Mouse (Mus musculus) liver, embryonic 13.5 days (tissue): ENCODE measurements around the gene Srd5a3. TPM values are rescaled to one million over a fixed set of nuclear protein-coding genes. Genes with fewer than 3 reads are reported as not detected.
"Not testable (repeated sequence)": the region's sequence is repeated elsewhere in the genome, so short reads cannot be mapped to it uniquely, and the experiment has no call there.

Experiments
- ATAC-seq: fragments of 200-750 bp; cut with Nextera tagmentation; 2 replicates; pipeline ENCODE4 v1.8.0; 2017; ENCODE audit warnings: low read depth, mild to moderate bottlenecking, moderate number of reproducible peaks, moderate library complexity
- DNase-seq: peaks from one replicate; pipeline ENCODE4 v3.0.0; 2022
- H3K27ac ChIP-seq: fragments of 300-500 bp; sonication (generic); 2 replicates; pipeline ENCODE4 v1.5.1; 2015; ENCODE audit warnings: moderate library complexity, mild to moderate bottlenecking, inconsistent platforms
- H3K27me3 ChIP-seq: fragments of 300-500 bp; sonication (generic); 2 replicates; pipeline ENCODE4 v1.6.1; 2015; ENCODE audit warnings: mild to moderate bottlenecking, inconsistent platforms
- H3K36me3 ChIP-seq: fragments of 300-500 bp; sonication (generic); 2 replicates; pipeline ENCODE4 v1.6.1; 2015; ENCODE audit warnings: mild to moderate bottlenecking, inconsistent platforms
- H3K4me1 ChIP-seq: fragments of 300-500 bp; sonication (generic); replicated peaks from 2 replicates; pipeline ENCODE4 v1.6.1; 2015; ENCODE audit warnings: inconsistent platforms
- H3K4me2 ChIP-seq: fragments of 300-500 bp; sonication (generic); 2 replicates; pipeline ENCODE4 v1.6.1; 2015; ENCODE audit warnings: inconsistent platforms, mild to moderate bottlenecking, moderate library complexity
- H3K4me3 ChIP-seq: fragments of 300-500 bp; sonication (generic); replicated peaks from 2 replicates; pipeline ENCODE4 v1.5.1; 2015; ENCODE audit warnings: mild to moderate bottlenecking, inconsistent platforms
- H3K9ac ChIP-seq: fragments of 300-500 bp; sonication (generic); 2 replicates; pipeline ENCODE4 v1.6.1; 2015; ENCODE audit warnings: mild to moderate bottlenecking, inconsistent platforms
- H3K9me3 ChIP-seq: fragments of 300-500 bp; sonication (generic); replicated peaks from 2 replicates; pipeline ENCODE4 v1.6.1; 2016; ENCODE audit warnings: inconsistent platforms
- WGBS: fragments of 180-500 bp; shearing (Covaris S2); methylation state at CpG from one replicate; pipeline ENCODE4 v1.1.7; 2015; ENCODE audit not compliant: insufficient replicate concordance; 5-methylcytosine and 5-hydroxymethylcytosine counted together
- polyA plus RNA-seq: library from polyadenylated mRNA; unstranded; fragments of >200 nt; fragmentation: Nextera tagmentation; extraction: Ambion mirVana; gene quantifications from 2 replicates; pipeline ENCODE4 v1.2.1, GENCODE M21; 2015

The Srd5a3 gene
- 14.4 and 15.2 TPM in 2 replicates for polyA plus RNA-seq

- ATAC-seq: peak; percentile 96
- Histone ChIP-seq H3K27me3 (no peaks in the 10 kb centered on the region), H3K27ac (peak within 1 kb of the TSS; percentile 92), H3K4me2 (peak within 1 kb of the TSS; percentile 89), H3K4me3 (peak within 1 kb of the TSS; percentile 83), H3K36me3 (no peaks in the 10 kb centered on the region), H3K4me1 (peaks cover 42% of the 10 kb centered on the region), H3K9me3 (no peaks in the 10 kb centered on the region), H3K9ac (peak within 1 kb of the TSS; percentile 89)
- peak; percentile 94 for DNase-seq
- 2% methylated on average over 69 of the region's 69 CpGs for WGBS
These were observed at the start of gene Srd5a3 for GRCm38 (mm10) chr5:76139808-76140729. Gene Srd5a3, plus strand, starts transcription at chr5:76140271.

- H3K27ac ChIP-seq, ATAC-seq, H3K9ac ChIP-seq, H3K4me2 ChIP-seq, H3K9me3 ChIP-seq, H3K36me3 ChIP-seq, H3K4me1 ChIP-seq, H3K4me3 ChIP-seq, DNase-seq, H3K27me3 ChIP-seq: not testable (repeated sequence)
- WGBS: 50% methylated on average over 5 of the region's 5 CpGs
These were observed 36.3 kb upstream of the Srd5a3 start for GRCm38 (mm10) chr5:76103809-76104208.

GRCm38 (mm10) chr5:76107306-76107705 lies 32.8 kb upstream of the Srd5a3 start:
- WGBS: 54% methylated on average over 5 of the region's 5 CpGs
- peaks cover 2% of the 10 kb centered on the region; the same call in 1 of the 2 replicates for H3K27me3 ChIP-seq
- H3K4me1 ChIP-seq: no peaks in the 10 kb centered on the region
- H3K9me3 ChIP-seq: no peaks in the 10 kb centered on the region
- DNase-seq: no peak
- H3K27ac ChIP-seq: no peak overlapping the region
- no peaks in the 10 kb centered on the region for H3K36me3 ChIP-seq
- ATAC-seq: no peak
- no peak overlapping the region for H3K4me2 ChIP-seq
- H3K9ac ChIP-seq: no peak overlapping the region
- H3K4me3 ChIP-seq: no peak overlapping the region

GRCm38 (mm10) chr5:76108496-76108895 lies 31.6 kb upstream of the Srd5a3 start:
- peaks cover 2% of the 10 kb centered on the region; the same call in 1 of the 2 replicates for H3K27me3 ChIP-seq
- H3K4me3 ChIP-seq: no peak overlapping the region
- H3K27ac ChIP-seq: no peak overlapping the region
- ATAC-seq: no peak
- DNase-seq: no peak
- no peaks in the 10 kb centered on the region for H3K36me3 ChIP-seq
- H3K9me3 ChIP-seq: no peaks in the 10 kb centered on the region
- no peak overlapping the region for H3K4me2 ChIP-seq
- H3K4me1 ChIP-seq: no peaks in the 10 kb centered on the region
- H3K9ac ChIP-seq: no peak overlapping the region
- 55% methylated on average over 3 of the region's 3 CpGs for WGBS

GRCm38 (mm10) chr5:76111173-76111572 lies 28.9 kb upstream of the Srd5a3 start:
- no peak for ATAC-seq
- 54% methylated on average over 3 of the region's 3 CpGs for WGBS
- no peak for DNase-seq
- Histone ChIP-seq H3K4me1 (no peaks in the 10 kb centered on the region), H3K9ac (no peak overlapping the region), H3K27ac (no peak overlapping the region), H3K36me3 (no peaks in the 10 kb centered on the region), H3K4me3 (no peak overlapping the region), H3K9me3 (no peaks in the 10 kb centered on the region), H3K27me3 (peaks cover 2% of the 10 kb centered on the region; the same call in 1 of the 2 replicates), H3K4me2 (no peak overlapping the region)

- H3K4me2 ChIP-seq: no peak overlapping the region
- WGBS: 68% methylated on average over 4 of the region's 4 CpGs
- H3K27me3 ChIP-seq: peaks cover 2% of the 10 kb centered on the region; the same call in 1 of the 2 replicates
- H3K9me3 ChIP-seq: no peaks in the 10 kb centered on the region
- H3K4me1 ChIP-seq: no peaks in the 10 kb centered on the region
- no peak overlapping the region for H3K4me3 ChIP-seq
- no peak overlapping the region for H3K9ac ChIP-seq
- H3K36me3 ChIP-seq: no peaks in the 10 kb centered on the region
- DNase-seq: no peak
- no peak overlapping the region for H3K27ac ChIP-seq
- ATAC-seq: no peak
These were observed 28.1 kb upstream of the Srd5a3 start for GRCm38 (mm10) chr5:76112016-76112415.

- H3K4me1 ChIP-seq: no peaks in the 10 kb centered on the region
- no peaks in the 10 kb centered on the region for H3K9me3 ChIP-seq
- H3K9ac ChIP-seq: no peak overlapping the region
- no peak overlapping the region for H3K4me2 ChIP-seq
- no peak for DNase-seq
- H3K27me3 ChIP-seq: peaks cover 2% of the 10 kb centered on the region; the same call in 1 of the 2 replicates
- no peak for ATAC-seq
- H3K36me3 ChIP-seq: no peaks in the 10 kb centered on the region
- 62% methylated on average over 8 of the region's 8 CpGs for WGBS
- H3K27ac ChIP-seq: no peak overlapping the region
- H3K4me3 ChIP-seq: no peak overlapping the region
These were observed 24.5 kb upstream of the Srd5a3 start for GRCm38 (mm10) chr5:76115436-76116041.

GRCm38 (mm10) chr5:76118441-76118840 lies 21.6 kb upstream of the Srd5a3 start:
- Histone ChIP-seq H3K9ac (no peak overlapping the region), H3K4me3 (no peak overlapping the region), H3K27ac (no peak overlapping the region), H3K4me2 (no peak overlapping the region), H3K4me1 (no peaks in the 10 kb centered on the region), H3K9me3 (no peaks in the 10 kb centered on the region), H3K27me3 (no peaks in the 10 kb centered on the region), H3K36me3 (no peaks in the 10 kb centered on the region)
- DNase-seq: no peak
- WGBS: 31% methylated on average over 7 of the region's 7 CpGs
- ATAC-seq: no peak

GRCm38 (mm10) chr5:76120634-76121033 lies 19.4 kb upstream of the Srd5a3 start:
- Histone ChIP-seq H3K4me3 (no peak overlapping the region), H3K4me1 (no peaks in the 10 kb centered on the region), H3K9ac (no peak overlapping the region), H3K27ac (no peak overlapping the region), H3K9me3 (no peaks in the 10 kb centered on the region; the same call in 1 of the 2 replicates), H3K4me2 (no peak overlapping the region), H3K36me3 (no peaks in the 10 kb centered on the region), H3K27me3 (no peaks in the 10 kb centered on the region)
- ATAC-seq (no peak), DNase-seq (no peak)
- 54% methylated on average over 5 of the region's 5 CpGs for WGBS

- DNase-seq (no peak), ATAC-seq (no peak)
- Histone ChIP-seq H3K4me3 (no peak overlapping the region), H3K36me3 (no peaks in the 10 kb centered on the region), H3K9me3 (no peaks in the 10 kb centered on the region; the same call in 1 of the 2 replicates), H3K9ac (no peak overlapping the region), H3K27me3 (no peaks in the 10 kb centered on the region), H3K4me2 (no peak overlapping the region), H3K27ac (no peak overlapping the region), H3K4me1 (no peaks in the 10 kb centered on the region)
- 64% methylated on average over 5 of the region's 5 CpGs for WGBS
These were observed 12.3 kb upstream of the Srd5a3 start for GRCm38 (mm10) chr5:76127584-76128316.

- Histone ChIP-seq H3K9me3 (no peaks in the 10 kb centered on the region), H3K27me3 (no peaks in the 10 kb centered on the region), H3K4me1 (no peaks in the 10 kb centered on the region), H3K9ac (no peak overlapping the region), H3K36me3 (no peaks in the 10 kb centered on the region), H3K27ac (no peak overlapping the region), H3K4me2 (no peak overlapping the region), H3K4me3 (no peak overlapping the region)
- ATAC-seq (no peak), DNase-seq (no peak)
- 34% methylated on average over 2 of the region's 2 CpGs for WGBS
These were observed 9.8 kb upstream of the Srd5a3 start for GRCm38 (mm10) chr5:76130292-76130691.
